In the genomic region with DNA sequence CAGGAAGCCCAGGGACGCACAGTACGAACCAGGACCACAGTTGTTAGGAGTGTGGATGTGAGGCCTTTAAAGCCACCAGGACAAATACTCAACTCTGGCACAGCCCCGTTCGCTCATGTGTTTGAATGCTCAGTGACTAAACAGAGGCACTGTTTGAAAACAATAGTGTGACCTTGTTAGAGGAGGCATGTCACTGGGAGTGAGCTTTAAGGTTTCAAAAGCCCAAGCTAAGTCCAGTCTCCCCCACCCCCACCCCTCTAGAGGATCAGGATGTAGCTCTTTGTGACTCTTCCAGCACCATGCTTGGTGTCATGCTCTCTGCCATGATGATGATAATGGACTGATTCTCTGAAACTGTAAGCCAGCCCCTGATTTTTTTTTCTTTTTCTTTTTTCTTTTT, we compare ENCODE assay signal across 23 mouse cellular contexts.
"Had no signal": no experiment of that assay in that cellular context is flagged by ENCODE, and none has a peak within 500 bp of the region (broad histone marks: within the 10 kb centered on the region; RNA-seq: fewer than 3 reads in every experiment).

No protein-coding gene starts in this region.

- H3K36me3 ChIP-seq: heart, embryonic 10.5 days; heart, embryonic 12.5 days; hindbrain, embryonic 10.5 days; hindbrain, embryonic 12.5 days; intestine, embryonic 15.5 days; limb, embryonic 10.5 days; limb, embryonic 12.5 days; liver, embryonic 13.5 days had no signal

- H3K9me3 ChIP-seq: heart, embryonic 10.5 days; hindbrain, embryonic 10.5 days; hindbrain, embryonic 12.5 days; intestine, embryonic 15.5 days; limb, embryonic 10.5 days; limb, embryonic 12.5 days; liver, embryonic 13.5 days had no signal

- H3K9ac ChIP-seq: heart, embryonic 12.5 days; hindbrain, embryonic 12.5 days; hindbrain, embryonic 14.5 days; intestine, embryonic 15.5 days; limb, embryonic 12.5 days; liver, embryonic 13.5 days had no signal

- H3K27ac ChIP-seq: gastrocnemius, adult 2 months; heart, embryonic 10.5 days; hindbrain, embryonic 10.5 days; hindbrain, embryonic 12.5 days; hindbrain, embryonic 14.5 days; intestine, embryonic 15.5 days; layer of hippocampus, adult 2 months; left cerebral cortex, adult 2 months; limb, embryonic 10.5 days; limb, embryonic 12.5 days; liver, embryonic 13.5 days had no signal

- H3K4me3 ChIP-seq: gastrocnemius, adult 2 months; heart, embryonic 10.5 days; heart, embryonic 12.5 days; hindbrain, embryonic 10.5 days; hindbrain, embryonic 12.5 days; intestine, embryonic 15.5 days; layer of hippocampus, adult 2 months; left cerebral cortex, adult 2 months; limb, embryonic 10.5 days; limb, embryonic 12.5 days; liver, embryonic 13.5 days had no signal

- DNase-seq: gastrocnemius, adult 2 months; gastrocnemius, postnatal 14 days; gastrocnemius, postnatal 36 days; heart, adult 18-20 months; heart, postnatal 10 days; heart, postnatal 4 days; kidney, adult 18-20 months; kidney, adult 8-10 months; kidney, postnatal 10 days; kidney, postnatal 25 days; kidney, postnatal 4 days; liver; liver, embryonic 13.5 days had no signal

- H3K27me3 ChIP-seq: heart, embryonic 12.5 days; hindbrain, embryonic 12.5 days; intestine, embryonic 15.5 days; limb, embryonic 12.5 days had no signal

- H3K4me1 ChIP-seq: heart, embryonic 10.5 days; heart, embryonic 12.5 days; hindbrain, embryonic 12.5 days; intestine, embryonic 15.5 days; limb, embryonic 12.5 days had no signal
